Mouse (Mus musculus): ENCODE results near the gene Dohh. TPM values are rescaled to one million over a fixed set of nuclear protein-coding genes. Genes with fewer than 3 reads are reported as not detected.

Dohh gene
- total and polyA plus RNA-seq, 3 experiments: 78.2 to 131 (median 81.7) TPM

GRCm38 (mm10) chr10:81409330-81409729 is 25.1 kb downstream of the Dohh start:
- no peak overlapping the region for H3K4me2 ChIP-seq (ENCODE audit: insufficient read depth, low read depth, poor library complexity, severe bottlenecking)

GRCm38 (mm10) chr10:81410350-81410749 is 26.1 kb downstream of the Dohh start:
- H3K79me2 ChIP-seq (replicated peaks; ENCODE audit: control insufficient read depth, extremely low read depth, insufficient read depth, poor library complexity, severe bottlenecking): 0 out of 2 replicates have a peak, but pooled peaks cover 5% of the 10 kb centered on the region
- no peak overlapping the region for H3K9ac ChIP-seq (ENCODE audit: insufficient read depth, low read depth)
- no peak for TF ChIP-seq CHD1 (IDR thresholded peaks at IDR 0.05; ENCODE audit: low read depth, low read length)
- TF ChIP-seq NRF1 (IDR thresholded peaks at IDR 0.05; ENCODE audit: low read depth, low read length): peak; percentile 24; the same call in 1 of the 2 replicates
- in situ Hi-C loops (cut with MboI; ENCODE audit: low pct_ligation_motif_present, low pct_unique_long_range_greater_than_20kb, low sequenced_read_pairs): no loop called here
- peak overlapping the region in 1 of 3 experiments; percentile 18 for H3K4me3 ChIP-seq (replicated peaks in 1 of 3; ENCODE audit: low read depth in 2 of 3, low read length in 2 of 3, poor library complexity in 1 of 3)
- peak overlapping the region; percentile 61 for H3K27ac ChIP-seq (ENCODE audit: insufficient read depth, low read depth)
- no peak for DNase-seq (ENCODE audit: extremely low read depth)
- dilution Hi-C loops (cut with MboI; ENCODE audit: extremely low pct_ligation_motif_present, extremely low pct_unique_long_range_greater_than_20kb, low sequenced_read_pairs): no loop called here
- no peak overlapping the region for H3K4me2 ChIP-seq (ENCODE audit: insufficient read depth, low read depth, poor library complexity, severe bottlenecking)
- no peaks in the 10 kb centered on the region for H3K27me3 ChIP-seq (replicated peaks)
- no peaks in the 10 kb centered on the region for H3K9me3 ChIP-seq (replicated peaks; ENCODE audit: low read length)
- H3K36me3 ChIP-seq (replicated peaks in 1 of 2; ENCODE audit: control insufficient read depth in 1 of 2, insufficient read depth in 1 of 2, low read length in 1 of 2): peaks cover 39 to 55% of the 10 kb centered on the region in 2 experiments
- peaks cover 72 to 94% of the 10 kb centered on the region in 2 experiments for H3K4me1 ChIP-seq (ENCODE audit: control insufficient read depth in 1 of 2, insufficient read depth in 2 of 2)

More at GRCm38 (mm10) chr10:81409330-81409729, 25.1 kb downstream of the Dohh start:
- Histone ChIP-seq H3K27me3 (replicated peaks) (no peaks in the 10 kb centered on the region), H3K4me1 (ENCODE audit: control insufficient read depth in 1 of 2, insufficient read depth in 2 of 2) (peaks cover 64 to 84% of the 10 kb centered on the region in 2 experiments), H3K27ac (ENCODE audit: insufficient read depth, low read depth) (peak overlapping the region; percentile 42; the same call in 1 of the 2 replicates), H3K9me3 (replicated peaks; ENCODE audit: low read length) (no peaks in the 10 kb centered on the region), H3K9ac (ENCODE audit: insufficient read depth, low read depth) (no peak overlapping the region), H3K4me3 (replicated peaks in 1 of 3; ENCODE audit: low read depth in 2 of 3, low read length in 2 of 3, poor library complexity in 1 of 3) (peak overlapping the region in 1 of 3 experiments; percentile 18), H3K36me3 (replicated peaks in 1 of 2; ENCODE audit: control insufficient read depth in 1 of 2, insufficient read depth in 1 of 2, low read length in 1 of 2) (peaks cover 47 to 60% of the 10 kb centered on the region in 2 experiments), H3K79me2 (replicated peaks; ENCODE audit: control insufficient read depth, extremely low read depth, insufficient read depth, poor library complexity, severe bottlenecking) (0 out of 2 replicates have a peak, but pooled peaks cover 5% of the 10 kb centered on the region)
- in situ Hi-C loops (cut with MboI; ENCODE audit: low pct_ligation_motif_present, low pct_unique_long_range_greater_than_20kb, low sequenced_read_pairs) (loop anchor here (5.0 kb wide), 1 partner anchor 33 kb away; no protein-coding TSS in a partner anchor), dilution Hi-C loops (cut with MboI; ENCODE audit: extremely low pct_ligation_motif_present, extremely low pct_unique_long_range_greater_than_20kb, low sequenced_read_pairs) (no loop called here)
- peak; percentile 66 for DNase-seq (ENCODE audit: extremely low read depth)
- TF ChIP-seq SIN3A (IDR thresholded peaks at IDR 0.05; ENCODE audit: low read length): 0 out of 2 replicates have a peak, but pooled peaks have one; percentile 46
- no peak for TF ChIP-seq MEF2A (IDR thresholded peaks at IDR 0.05; ENCODE audit: borderline replicate concordance, low read depth, low read length)
- peak; percentile 41; the same call in 1 of the 2 replicates for TF ChIP-seq TCF12 (IDR thresholded peaks at IDR 0.05; ENCODE audit: low read depth, low read length)
- TF ChIP-seq ZKSCAN1 (IDR thresholded peaks at IDR 0.05; ENCODE audit: borderline replicate concordance, low read depth, low read length): no peak
- 0 out of 2 replicates have a peak, but pooled peaks have one; percentile 9 for TF ChIP-seq MAZ (IDR thresholded peaks at IDR 0.05; ENCODE audit: low read depth, low read length)
- TF ChIP-seq ELF1 (IDR thresholded peaks at IDR 0.05; ENCODE audit: low read depth, low read length): no peak
- no peak for TF ChIP-seq MAX (IDR thresholded peaks at IDR 0.05; ENCODE audit: low read length)
- TF ChIP-seq GABPA (IDR thresholded peaks at IDR 0.05; ENCODE audit: insufficient replicate concordance, low read depth, low read length): no peak
- peak; percentile 46; the same call in 1 of the 2 replicates for TF ChIP-seq ETS1 (conservative IDR thresholded peaks at IDR 0.05; ENCODE audit: low read depth, low read length)
- TF ChIP-seq POLR2A (IDR thresholded peaks at IDR 0.05; ENCODE audit: low read depth, low read length): no peak
- peak; percentile 86 for TF ChIP-seq IRF4 (IDR thresholded peaks at IDR 0.05; ENCODE audit: low read depth, low read length)

All from CH12.LX (cell line).